In genomic region chr3:129657222-129657621, GRCm38 (mm10) we compare ENCODE assay signal across 26 mouse cellular contexts.
A peak's percentile ranks its signal among the peaks of the same experiment; 100 is the strongest.
DNase-seq lines count a peak whose midpoint lies in the region; ATAC-seq and TF ChIP-seq lines count a peak whose summit lies in the region.
"Had no signal": no experiment of that assay in that cellular context is flagged by ENCODE, and none has a peak within 500 bp of the region (broad histone marks: within the 10 kb centered on the region; RNA-seq: fewer than 3 reads in every experiment).

No protein-coding gene starts in this region.

- H3K27me3 ChIP-seq in embryonic facial prominence, embryonic 14.5 days (replicated peaks; ENCODE audit: control insufficient read depth, insufficient read depth, low read length) = no peaks in the 10 kb centered on the region
- H3K27me3 ChIP-seq in embryonic facial prominence, embryonic 10.5 days (replicated peaks; ENCODE audit: low read depth, poor library complexity, severe bottlenecking) = no peaks in the 10 kb centered on the region
- no peaks in the 10 kb centered on the region for H3K27me3 ChIP-seq in CH12.LX (replicated peaks)
- H3K27me3 ChIP-seq in liver, postnatal 0 days (ENCODE audit: insufficient read depth, low read length) = no peaks in the 10 kb centered on the region
- H3K27me3 ChIP-seq: embryonic facial prominence, embryonic 12.5 days; heart, embryonic 13.5 days; hindbrain, embryonic 12.5 days; hindbrain, embryonic 15.5 days had no signal

- dilution Hi-C loops in CH12.LX (cut with MboI; ENCODE audit: extremely low pct_ligation_motif_present, extremely low pct_unique_long_range_greater_than_20kb, low sequenced_read_pairs) = no loop called here

- TF ChIP-seq EP300 in CH12.LX (IDR thresholded peaks at IDR 0.05; ENCODE audit: low read length) = no peak
- no peak for TF ChIP-seq EP300 in liver, postnatal 0 days (IDR thresholded peaks at IDR 0.05; ENCODE audit: low read depth)

- TF ChIP-seq CTCF in CH12.LX (conservative IDR thresholded peaks at IDR 0.05 in 1 of 2, IDR thresholded peaks at IDR 0.05 in 1 of 2; ENCODE audit: low read depth in 2 of 2, low read length in 2 of 2) = no peak
- no peak for TF ChIP-seq CTCF in left cerebral cortex, adult 2 months (IDR thresholded peaks at IDR 0.05)
- no peak for TF ChIP-seq CTCF in liver, postnatal 0 days (IDR thresholded peaks at IDR 0.05; ENCODE audit: low read depth)

- peak; percentile 61 for DNase-seq in embryonic facial prominence, embryonic 14.5 days (ENCODE audit: low spot score)
- no peak for DNase-seq in embryonic facial prominence, embryonic 10.5 days (ENCODE audit: low spot score)
- DNase-seq in 3134 (ENCODE audit: extremely low read depth, insufficient read length, low spot score) (peak; percentile 35), CH12.LX (ENCODE audit: extremely low read depth) (no peak)
- DNase-seq in induced T-regulatory cell, adult 2 months (ENCODE audit: low read depth) = peak; percentile 48
- DNase-seq in left cerebral cortex, adult 2 months (ENCODE audit: extremely low spot score in 1 of 2, low spot score in 2 of 2) = no peak
- DNase-seq in liver, postnatal 0 days = no peak
- no peak for DNase-seq in cerebellum, postnatal 36 days
- DNase-seq: adrenal gland, adult 8-10 months; adrenal gland, postnatal 25 days; cerebellum, adult 8-10 months; gastrocnemius, postnatal 25 days; heart, adult 2 months; heart, postnatal 14 days; kidney, adult 18-20 months had no signal

- H3K27ac ChIP-seq in embryonic facial prominence, embryonic 14.5 days (replicated peaks; ENCODE audit: low read depth, low read length) = no peak overlapping the region
- no peak overlapping the region for H3K27ac ChIP-seq in embryonic facial prominence, embryonic 10.5 days (replicated peaks)
- H3K27ac ChIP-seq in CH12.LX (ENCODE audit: insufficient read depth, low read depth) = no peak overlapping the region
- no peak overlapping the region for H3K27ac ChIP-seq in left cerebral cortex, adult 2 months
- H3K27ac ChIP-seq in liver, postnatal 0 days (ENCODE audit: low read depth) = no peak overlapping the region
- H3K27ac ChIP-seq: embryonic facial prominence, embryonic 12.5 days; forebrain, embryonic 10.5 days; heart, adult 2 months; heart, embryonic 10.5 days; heart, embryonic 13.5 days; hindbrain, embryonic 12.5 days; hindbrain, embryonic 15.5 days had no signal

- H3K9me3 ChIP-seq in embryonic facial prominence, embryonic 14.5 days (ENCODE audit: control insufficient read depth, low read length) = 0 out of 2 replicates have a peak, but pooled peaks cover under 1% of the 10 kb centered on the region
- no peaks in the 10 kb centered on the region for H3K9me3 ChIP-seq in embryonic facial prominence, embryonic 10.5 days
- H3K9me3 ChIP-seq in CH12.LX (replicated peaks; ENCODE audit: low read length) = peaks cover 8% of the 10 kb centered on the region
- no peaks in the 10 kb centered on the region for H3K9me3 ChIP-seq in liver, postnatal 0 days (ENCODE audit: low read length)
- H3K9me3 ChIP-seq: embryonic facial prominence, embryonic 12.5 days; forebrain, embryonic 10.5 days; G1E; heart, embryonic 10.5 days; heart, embryonic 13.5 days; hindbrain, embryonic 12.5 days; hindbrain, embryonic 15.5 days had no signal

- no peak overlapping the region for H3K4me3 ChIP-seq in embryonic facial prominence, embryonic 14.5 days (ENCODE audit: low read depth, low read length)
- no peak overlapping the region for H3K4me3 ChIP-seq in embryonic facial prominence, embryonic 10.5 days
- H3K4me3 ChIP-seq in CH12.LX (replicated peaks in 1 of 3; ENCODE audit: low read depth in 2 of 3, low read length in 2 of 3, poor library complexity in 1 of 3) = no peak overlapping the region
- no peak overlapping the region for H3K4me3 ChIP-seq in left cerebral cortex, adult 2 months
- no peak overlapping the region for H3K4me3 ChIP-seq in liver, postnatal 0 days (ENCODE audit: low read depth, low read length)
- H3K4me3 ChIP-seq: embryonic facial prominence, embryonic 12.5 days; forebrain, embryonic 10.5 days; heart, adult 2 months; heart, embryonic 10.5 days; heart, embryonic 13.5 days; hindbrain, embryonic 12.5 days; hindbrain, embryonic 15.5 days had no signal

- in situ Hi-C loops in CH12.LX (cut with MboI; ENCODE audit: low pct_ligation_motif_present, low pct_unique_long_range_greater_than_20kb, low sequenced_read_pairs) = no loop called here

- intact Hi-C loops in left cerebral cortex, adult 2 months (cut with DNase I) = no loop called here

- no peak overlapping the region for H3K4me2 ChIP-seq in embryonic facial prominence, embryonic 14.5 days (ENCODE audit: low read depth, low read length)
- H3K4me2 ChIP-seq in CH12.LX (ENCODE audit: insufficient read depth, low read depth, poor library complexity, severe bottlenecking) = no peak overlapping the region
- H3K4me2 ChIP-seq in liver, postnatal 0 days (ENCODE audit: low read depth, low read length) = no peak overlapping the region
- H3K4me2 ChIP-seq: embryonic facial prominence, embryonic 12.5 days; heart, embryonic 13.5 days; hindbrain, embryonic 12.5 days; hindbrain, embryonic 15.5 days had no signal

- ATAC-seq in embryonic facial prominence, embryonic 14.5 days (ENCODE audit: low read depth) = no peak
- no peak for ATAC-seq in liver, postnatal 0 days
- ATAC-seq: activated CD4-positive, CD25-positive, alpha-beta regulatory T cell, adult 4 months; forebrain, embryonic 14.5 days; inflammation-experienced regulatory T-cells, adult 6 months; intestine, embryonic 16.5 days had no signal

- no peak overlapping the region for H3K9ac ChIP-seq in embryonic facial prominence, embryonic 14.5 days (ENCODE audit: low read depth, low read length)
- H3K9ac ChIP-seq in CH12.LX (ENCODE audit: insufficient read depth, low read depth) = no peak overlapping the region
- H3K9ac ChIP-seq in liver, postnatal 0 days (replicated peaks) = no peak overlapping the region
- H3K9ac ChIP-seq: embryonic facial prominence, embryonic 12.5 days; heart, embryonic 13.5 days; hindbrain, embryonic 12.5 days; hindbrain, embryonic 15.5 days had no signal

- H3K4me1 ChIP-seq in embryonic facial prominence, embryonic 14.5 days (ENCODE audit: control insufficient read depth, insufficient read depth, low read length) = no peaks in the 10 kb centered on the region
- no peaks in the 10 kb centered on the region for H3K4me1 ChIP-seq in embryonic facial prominence, embryonic 10.5 days
- peaks cover 0 to 5% of the 10 kb centered on the region in 2 experiments; a peak in 1 of 4 replicates for H3K4me1 ChIP-seq in CH12.LX (ENCODE audit: control insufficient read depth in 1 of 2, insufficient read depth in 2 of 2)
- 0 out of 2 replicates have a peak, but pooled peaks cover 4% of the 10 kb centered on the region for H3K4me1 ChIP-seq in liver, postnatal 0 days (ENCODE audit: insufficient read depth)
- H3K4me1 ChIP-seq: embryonic facial prominence, embryonic 12.5 days; forebrain, embryonic 10.5 days; heart, embryonic 10.5 days; heart, embryonic 13.5 days; hindbrain, embryonic 12.5 days; hindbrain, embryonic 15.5 days had no signal

- TF ChIP-seq RAD21 in CH12.LX (IDR thresholded peaks at IDR 0.05; ENCODE audit: low read depth, low read length) = no peak

- no peaks in the 10 kb centered on the region for H3K79me2 ChIP-seq in CH12.LX (replicated peaks; ENCODE audit: control insufficient read depth, extremely low read depth, insufficient read depth, poor library complexity, severe bottlenecking)

- 76% methylated on average over 9 of the region's 9 CpGs for WGBS in embryonic facial prominence, embryonic 14.5 days
- WGBS in embryonic facial prominence, embryonic 10.5 days = 92% methylated on average over 9 of the region's 9 CpGs
- 85% methylated on average over 9 of the region's 9 CpGs for WGBS in liver, postnatal 0 days (ENCODE audit: insufficient replicate concordance)

- no peaks in the 10 kb centered on the region for H3K36me3 ChIP-seq in embryonic facial prominence, embryonic 14.5 days (ENCODE audit: control insufficient read depth, insufficient read depth, low read length)
- no peaks in the 10 kb centered on the region for H3K36me3 ChIP-seq in embryonic facial prominence, embryonic 10.5 days (replicated peaks)
- H3K36me3 ChIP-seq in CH12.LX (replicated peaks in 1 of 2; ENCODE audit: control insufficient read depth in 1 of 2, insufficient read depth in 1 of 2, low read length in 1 of 2) = no peaks in the 10 kb centered on the region
- H3K36me3 ChIP-seq in liver, postnatal 0 days (replicated peaks; ENCODE audit: insufficient read depth, low read length) = no peaks in the 10 kb centered on the region
- H3K36me3 ChIP-seq: embryonic facial prominence, embryonic 12.5 days; forebrain, embryonic 10.5 days; G1E; heart, embryonic 10.5 days; heart, embryonic 13.5 days; hindbrain, embryonic 12.5 days; hindbrain, embryonic 15.5 days had no signal

- no peak for TF ChIP-seq POLR2A in CH12.LX (IDR thresholded peaks at IDR 0.05; ENCODE audit: low read depth, low read length)

TF ChIP-seq in CH12.LX, 34 proteins besides CTCF, POLR2A, EP300 and RAD21:
- no peak for TF ChIP-seq USF2 (conservative IDR thresholded peaks at IDR 0.05; ENCODE audit: low read depth, low read length)
- no peak; the same call in 1 of the 2 replicates for TF ChIP-seq ETS1 (conservative IDR thresholded peaks at IDR 0.05; ENCODE audit: low read depth, low read length)
- no peak for TF ChIP-seq NRF1 (IDR thresholded peaks at IDR 0.05; ENCODE audit: low read depth, low read length)
- TF ChIP-seq POLR2AphosphoS2 (IDR thresholded peaks at IDR 0.05; ENCODE audit: low read depth, low read length) = no peak
- no peak for TF ChIP-seq GABPA (IDR thresholded peaks at IDR 0.05; ENCODE audit: insufficient replicate concordance, low read depth, low read length)
- no peak for TF ChIP-seq MXI1 (IDR thresholded peaks at IDR 0.05; ENCODE audit: low read depth, low read length)
- TF ChIP-seq JUN (IDR thresholded peaks at IDR 0.05; ENCODE audit: insufficient read depth, low read depth, low read length) = peak; percentile 59; the same call in 1 of the 2 replicates
- TF ChIP-seq PAX5 (IDR thresholded peaks at IDR 0.05; ENCODE audit: low read length) = no peak
- TF ChIP-seq IRF4 (IDR thresholded peaks at IDR 0.05; ENCODE audit: low read depth, low read length) = peak; percentile 51
- no peak for TF ChIP-seq NELFE (IDR thresholded peaks at IDR 0.05; ENCODE audit: low read depth, low read length)
- TF ChIP-seq BHLHE40 (IDR thresholded peaks at IDR 0.05; ENCODE audit: low read depth, low read length) = peak; percentile 59

Comparison
In these comparisons a context has a peak if more than half of its experiments do, and no peak if none do; other contexts are left out.
1. DNase-seq: peak in embryonic facial prominence, embryonic 14.5 days (single experiment), 3134 (single experiment) and induced T-regulatory cell, adult 2 months (single experiment); none in embryonic facial prominence, embryonic 10.5 days (single experiment), CH12.LX (single experiment), left cerebral cortex, adult 2 months (0 of 2), liver, postnatal 0 days (single experiment) and cerebellum, postnatal 36 days (0 of 2).